Mouse (Mus musculus) frontal cortex, postnatal 10 days (tissue): ENCODE measurements at regions not wholly inside any gene's neighbourhood (a gene's known extent, or its start where the extent isn't known, plus 50 kb on each side); places are given as distances from the start of the nearest gene placed in this dataset.
"Not testable (repeated sequence)": the region's sequence is repeated elsewhere in the genome, so short reads cannot be mapped to it uniquely, and the experiment has no call there.

ENCODE experiments used
- DNase-seq, 2 experiments: peaks; one replicate each; pipeline ENCODE4 v3.0.0; 2022; ENCODE audit warnings: low spot score in 2 of 2, mixed read lengths in 1 of 2

DNA sequence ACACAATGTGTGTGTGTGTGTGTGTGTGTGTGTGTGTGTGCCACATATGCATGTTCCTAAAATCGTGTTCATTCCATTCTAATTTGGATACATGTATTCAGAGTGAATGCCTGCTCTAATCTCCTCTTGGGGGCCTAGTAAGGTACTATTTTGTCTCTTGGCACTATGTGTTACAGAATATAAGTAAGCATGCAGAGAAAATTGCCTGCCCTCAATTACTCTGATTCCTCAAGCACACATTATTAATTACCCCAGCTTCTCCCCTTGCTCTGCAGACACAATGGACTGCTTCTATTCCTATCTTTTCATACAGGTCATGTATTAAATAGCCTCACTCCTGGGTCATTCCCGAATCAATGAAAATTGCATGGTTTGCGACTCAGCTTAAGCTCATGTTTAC lies 406.3 kb downstream of the Trib2 start:
- DNase-seq, result no peak

DNA sequence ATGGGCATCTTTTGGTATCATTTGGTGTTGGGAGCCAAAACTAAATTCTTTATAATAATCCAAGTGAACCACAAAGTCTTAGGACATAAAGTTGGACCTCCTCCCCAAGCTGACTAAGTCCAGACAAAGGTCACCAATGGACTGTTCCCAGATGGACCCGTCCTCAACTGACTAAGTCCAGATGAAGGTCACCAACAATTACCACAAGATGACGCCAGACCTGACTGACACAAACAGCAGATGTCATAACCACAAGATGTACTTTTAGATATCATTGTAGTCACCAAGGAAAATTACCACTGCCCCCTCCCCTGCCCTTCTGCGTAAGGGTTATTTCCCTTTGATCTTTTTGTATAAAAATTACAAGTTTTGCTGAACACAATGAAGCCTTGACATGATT lies 409.1 kb downstream of the Trib2 start:
- not testable (repeated sequence) for DNase-seq

DNA sequence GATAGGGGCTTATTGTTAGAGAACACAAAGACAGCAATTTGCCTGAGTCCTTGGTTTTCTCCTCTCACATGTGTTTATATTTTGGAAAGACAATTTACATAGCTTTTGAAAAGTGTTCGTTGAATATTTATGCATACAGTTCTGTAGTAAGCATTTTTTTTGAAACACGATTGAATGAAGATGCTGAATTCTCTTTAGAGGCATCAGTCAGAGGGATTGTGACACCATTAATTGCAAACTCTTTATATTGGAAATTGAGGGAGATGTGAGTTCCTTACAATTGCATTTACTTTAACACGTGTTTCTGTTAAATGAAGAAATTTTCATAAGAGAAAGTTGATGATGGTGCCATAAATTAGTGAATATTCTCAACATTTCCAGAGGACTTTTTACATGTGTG lies 424.1 kb downstream of the Trib2 start:
- DNase-seq, result no peak

DNA sequence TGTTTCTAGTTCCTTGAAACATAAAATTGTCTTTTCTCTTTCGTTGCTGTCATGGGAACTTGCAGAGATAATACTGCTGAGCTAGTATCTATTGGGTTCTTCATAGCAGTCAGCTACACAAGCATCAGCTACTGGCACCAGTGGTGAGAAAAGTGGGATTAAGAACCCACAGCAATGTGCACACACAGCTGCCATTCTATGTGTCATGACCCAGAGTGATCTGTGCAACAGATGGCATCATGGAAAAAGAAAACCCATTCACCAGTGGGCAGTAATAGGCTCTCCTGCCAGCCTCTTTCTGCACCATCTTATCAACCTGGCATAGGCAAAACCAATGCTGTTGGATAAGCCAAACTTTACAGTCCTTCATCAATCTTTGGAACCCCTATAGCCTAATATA lies 428.1 kb downstream of the Trib2 start:
- DNase-seq, result no peak

DNA sequence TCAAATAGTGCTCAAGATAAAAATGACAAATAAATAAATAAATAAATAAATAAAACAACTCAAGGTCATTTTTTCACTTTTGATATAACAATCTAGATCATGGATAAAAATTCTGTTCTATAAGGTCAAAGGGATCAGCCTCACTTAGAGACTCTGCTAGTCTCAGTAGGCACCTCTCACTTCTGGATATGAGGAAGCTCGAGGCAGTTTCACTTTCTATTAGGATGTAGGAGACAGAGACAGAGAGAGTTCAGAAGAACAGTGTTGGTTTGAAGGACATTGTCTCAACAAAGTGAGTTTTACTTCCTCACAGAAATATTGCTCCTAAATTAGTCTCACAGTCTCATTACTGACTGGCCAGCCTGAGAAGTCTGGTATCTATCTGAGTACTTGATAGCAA lies 458.9 kb downstream of the Trib2 start:
- no peak for DNase-seq

DNA sequence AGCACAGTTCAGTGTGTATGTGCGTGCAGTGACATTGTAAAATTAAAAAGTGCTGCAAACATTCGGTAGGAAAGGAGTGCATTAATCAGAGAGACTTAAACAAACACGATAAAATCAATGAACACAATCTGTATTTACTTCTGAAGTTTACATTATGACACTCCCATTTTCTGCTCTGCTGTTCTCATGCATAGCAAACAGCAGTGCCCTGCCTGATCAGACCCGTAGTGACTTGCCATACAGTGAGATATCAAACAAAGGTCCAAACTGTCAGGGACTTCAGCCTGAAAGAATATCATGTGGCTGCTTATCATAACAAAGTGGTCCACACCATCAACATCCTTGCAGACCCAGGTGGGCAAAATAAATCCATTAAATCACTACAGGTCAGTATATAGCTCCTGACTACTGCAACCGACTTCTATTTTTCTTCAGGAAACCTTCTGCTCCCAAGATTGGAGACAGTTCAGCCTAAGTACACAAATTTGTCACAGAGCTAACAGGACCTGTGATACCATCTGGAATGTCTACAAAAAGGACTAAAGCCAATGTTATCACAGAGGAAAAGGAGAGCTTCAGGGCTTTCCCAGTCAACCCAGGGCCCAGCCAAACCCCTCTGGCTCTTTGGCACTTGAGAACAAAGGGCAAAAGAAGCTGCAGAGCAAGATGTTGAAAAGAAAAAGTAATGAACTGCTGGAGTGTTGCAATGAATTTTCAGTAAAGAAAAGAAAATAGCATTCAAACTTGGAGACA lies 495.8 kb downstream of the Trib2 start:
- DNase-seq, result no peak

DNA sequence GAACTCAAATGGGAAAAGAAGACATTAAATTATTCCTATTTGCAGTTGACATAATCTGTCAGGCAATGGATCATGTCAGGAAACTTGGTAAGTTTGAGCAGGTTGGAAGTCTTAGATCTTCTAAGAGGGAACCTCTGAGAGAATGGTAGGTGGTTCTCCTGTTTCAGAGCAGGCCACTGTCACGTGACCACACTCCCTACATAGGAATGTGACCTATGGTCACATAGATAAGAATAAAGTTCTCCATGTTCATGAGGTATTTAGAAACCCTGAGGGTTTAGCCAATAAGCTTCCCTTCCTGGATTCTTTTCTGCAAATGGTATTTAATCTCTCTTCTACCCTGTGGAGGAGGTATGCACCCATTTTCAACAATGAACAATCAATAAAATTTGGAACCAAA lies 497.1 kb downstream of the Trib2 start:
- no peak for DNase-seq

DNA sequence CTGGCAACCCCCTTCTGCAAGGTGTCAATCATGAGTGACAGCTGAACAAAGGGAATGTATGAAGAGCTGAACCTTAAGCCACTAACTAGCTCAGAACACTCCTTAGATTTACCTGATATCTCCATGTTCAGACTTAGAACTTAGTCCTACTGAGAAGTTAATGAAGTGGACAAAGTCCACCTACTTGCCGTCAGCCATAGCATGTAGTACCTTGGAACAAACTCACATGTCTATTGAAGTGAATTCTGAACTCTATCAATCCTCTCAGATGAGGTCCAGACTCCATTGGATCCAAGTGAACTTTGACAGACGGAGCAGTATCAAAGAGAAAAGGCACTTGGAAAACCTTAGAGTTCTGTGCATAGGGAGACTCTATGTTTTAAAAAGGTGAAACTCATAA lies 521.8 kb downstream of the Trib2 start:
- DNase-seq, result no peak

DNA sequence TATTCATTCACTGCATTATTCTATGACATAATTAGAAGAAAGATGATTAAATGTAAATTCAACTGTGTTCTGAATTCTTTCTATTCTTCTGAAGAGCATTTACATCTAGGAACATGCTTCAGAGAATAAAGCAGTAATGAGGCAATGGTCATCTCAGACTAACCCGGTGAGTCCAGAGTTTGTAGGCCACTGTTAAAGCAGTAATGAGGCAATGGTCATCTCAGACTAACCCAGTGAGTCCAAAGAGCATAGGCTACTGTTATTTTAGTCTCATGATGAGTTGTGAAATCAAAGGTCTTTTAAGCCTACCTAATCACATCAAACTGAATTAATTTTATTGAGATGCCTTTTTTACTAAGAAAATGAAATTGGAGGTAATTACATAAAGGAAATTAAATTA lies 554.6 kb downstream of the Trib2 start:
- DNase-seq, result no peak

DNA sequence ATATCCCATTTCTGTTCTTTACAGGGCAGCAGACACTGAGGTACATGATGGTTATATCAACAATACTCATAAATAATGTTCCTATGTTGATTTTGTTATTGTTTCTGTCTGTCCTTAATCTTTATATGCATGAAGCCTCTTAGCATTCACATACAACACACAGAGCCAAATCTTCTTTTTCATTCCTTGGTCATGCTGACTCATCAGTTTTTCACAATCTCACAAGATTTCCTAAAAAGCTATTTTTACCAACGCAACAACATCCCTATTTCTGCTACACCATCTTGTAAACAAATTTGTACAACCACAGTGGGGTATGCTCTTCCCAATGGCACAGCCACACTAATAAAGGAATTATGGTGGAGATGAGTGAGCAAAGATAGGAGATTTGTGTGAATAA lies 555.1 kb downstream of the Trib2 start:
- DNase-seq, result no peak

DNA sequence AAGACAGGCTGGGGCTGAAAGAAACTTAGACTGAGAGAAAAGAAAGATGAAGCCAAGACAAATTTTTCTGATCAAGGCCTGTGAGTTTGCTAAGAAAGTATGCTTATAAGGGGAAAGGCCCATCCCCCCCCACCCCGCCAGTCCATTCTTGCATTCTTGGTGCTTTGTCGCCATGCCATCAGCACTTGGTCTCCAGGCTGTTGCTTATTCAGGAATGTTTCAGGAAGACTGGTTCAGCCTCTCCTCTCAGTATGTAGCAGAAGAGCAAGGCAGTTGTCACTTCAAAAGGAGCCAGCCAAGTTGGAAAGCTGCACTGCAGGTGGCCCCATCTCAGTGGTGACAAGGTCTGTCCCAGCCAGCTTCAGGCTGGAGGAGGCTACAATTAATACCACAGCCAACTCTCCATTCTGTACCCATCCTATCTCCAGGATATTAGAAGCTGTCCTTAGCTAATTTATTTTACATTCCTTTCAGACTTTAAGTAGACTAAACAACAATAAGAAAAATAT lies 555.8 kb downstream of the Trib2 start:
- DNase-seq, result no peak

DNA sequence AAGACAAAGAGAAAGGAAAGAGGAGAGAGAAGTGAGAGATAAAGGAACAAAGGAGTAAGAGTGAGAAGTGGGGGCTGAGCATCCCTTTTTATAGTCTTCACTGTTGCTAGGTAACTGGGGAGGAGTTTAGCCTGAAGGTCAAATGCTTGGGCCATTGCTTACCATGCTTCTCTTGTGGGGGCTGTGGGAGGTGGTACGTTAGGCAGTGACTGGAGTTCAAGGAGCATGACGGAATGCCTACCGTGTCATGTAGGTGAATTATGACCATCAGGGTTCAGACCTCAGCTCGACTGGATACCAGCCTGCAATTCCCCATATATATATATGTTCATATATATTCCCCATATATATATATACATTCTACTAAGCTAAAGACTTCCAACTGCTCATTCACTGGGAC lies 571.8 kb downstream of the Trib2 start:
- DNase-seq, result no peak

DNA sequence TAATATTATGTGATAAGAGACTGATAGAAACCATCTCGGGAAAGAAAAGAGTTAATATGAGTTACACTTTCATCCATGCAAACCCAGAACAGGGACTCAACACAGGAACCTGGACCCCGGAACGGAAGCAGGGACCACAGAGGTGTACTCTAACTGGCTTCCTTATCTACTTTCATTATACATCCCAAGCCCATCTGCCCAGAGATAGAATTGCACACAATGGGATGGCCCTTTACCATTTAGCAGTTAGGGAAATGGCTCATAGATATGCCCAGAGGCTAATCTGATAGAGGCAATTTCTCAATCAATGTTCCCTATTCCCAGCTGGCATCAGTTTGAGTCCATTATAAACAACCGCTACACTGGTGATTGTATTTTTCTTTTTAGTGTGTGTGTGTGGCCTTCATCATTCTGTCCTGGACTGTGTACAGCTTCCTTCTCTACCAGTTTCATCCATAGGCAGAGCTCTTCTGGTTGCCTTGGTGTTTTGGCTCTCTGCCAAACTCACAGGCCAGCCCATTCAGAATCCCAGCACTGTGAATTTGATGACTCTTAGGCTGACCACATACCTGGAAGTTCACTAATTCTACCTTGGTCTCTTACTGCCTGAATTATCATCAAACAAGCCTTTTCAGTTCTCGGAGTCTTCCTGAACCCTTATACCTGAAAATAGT lies 594.1 kb downstream of the Trib2 start:
- no peak for DNase-seq

DNA sequence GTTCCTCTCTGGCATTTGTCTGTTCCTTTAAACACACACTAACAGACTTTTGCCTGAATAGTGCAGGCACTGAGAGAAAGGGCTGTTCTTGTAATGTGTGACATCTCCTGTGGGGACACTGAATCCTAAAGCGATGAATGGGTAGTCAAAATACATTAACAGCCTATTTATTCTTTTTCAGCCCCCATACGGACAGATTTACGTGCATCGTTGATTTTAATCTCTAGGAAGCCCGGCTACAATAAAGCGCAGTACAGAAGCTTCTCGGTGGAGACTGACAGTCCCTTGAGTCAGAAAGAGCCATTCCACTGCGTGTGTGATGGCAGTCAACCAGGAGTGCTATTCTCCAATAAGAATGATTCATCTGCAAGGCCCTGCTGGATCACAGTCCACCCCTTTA lies 598.2 kb downstream of the Trib2 start:
- no peak for DNase-seq

DNA sequence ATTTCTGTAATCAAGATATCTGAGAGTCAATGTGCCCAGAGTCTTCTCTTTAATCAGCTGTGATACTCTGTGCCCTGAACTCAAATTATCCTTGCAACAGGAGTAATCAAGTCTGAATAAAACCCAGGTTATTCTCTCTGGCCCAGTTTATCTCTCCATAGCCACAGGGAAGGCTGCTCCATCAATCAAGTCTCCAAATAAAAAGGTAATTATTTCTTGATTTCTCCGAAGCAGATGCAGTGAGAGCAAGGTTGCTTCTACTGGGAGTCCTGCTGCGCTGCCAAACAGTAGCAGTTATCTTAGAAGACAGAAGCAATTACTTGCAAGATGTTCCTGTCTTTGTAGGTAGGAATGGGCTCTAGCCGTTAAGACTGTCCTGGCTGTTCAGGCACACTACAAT lies 600.5 kb downstream of the Trib2 start:
- DNase-seq, result no peak

DNA sequence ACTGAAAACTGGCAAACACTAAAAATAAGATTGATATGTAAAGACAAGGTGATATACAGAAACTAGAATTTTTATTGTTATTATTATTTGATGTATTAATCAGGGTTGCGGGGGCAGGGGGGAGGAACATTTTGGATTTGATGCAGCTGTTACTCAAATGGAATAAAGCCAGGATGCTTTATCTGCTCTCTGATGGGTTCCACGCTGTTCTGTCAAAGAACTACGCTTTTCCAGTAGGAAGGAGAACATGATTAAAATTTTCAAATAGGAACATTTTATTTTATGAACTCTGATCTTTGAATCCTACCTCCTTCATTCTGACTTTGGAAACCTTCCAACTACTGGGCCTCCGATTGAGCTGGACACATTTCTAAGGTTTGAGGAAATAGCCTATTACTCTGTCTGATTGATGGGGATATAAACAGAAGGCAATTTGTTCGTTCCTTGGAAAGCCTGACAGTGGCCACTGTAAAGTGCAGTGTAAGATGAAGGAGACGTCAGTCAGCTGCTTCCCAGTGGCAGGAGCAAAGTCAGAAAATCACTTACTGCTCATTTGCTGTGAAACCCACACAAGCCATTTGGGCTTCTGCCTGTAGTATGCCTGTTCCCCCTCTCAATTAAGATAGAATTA lies 642.2 kb downstream of the Trib2 start:
- DNase-seq, result no peak

DNA sequence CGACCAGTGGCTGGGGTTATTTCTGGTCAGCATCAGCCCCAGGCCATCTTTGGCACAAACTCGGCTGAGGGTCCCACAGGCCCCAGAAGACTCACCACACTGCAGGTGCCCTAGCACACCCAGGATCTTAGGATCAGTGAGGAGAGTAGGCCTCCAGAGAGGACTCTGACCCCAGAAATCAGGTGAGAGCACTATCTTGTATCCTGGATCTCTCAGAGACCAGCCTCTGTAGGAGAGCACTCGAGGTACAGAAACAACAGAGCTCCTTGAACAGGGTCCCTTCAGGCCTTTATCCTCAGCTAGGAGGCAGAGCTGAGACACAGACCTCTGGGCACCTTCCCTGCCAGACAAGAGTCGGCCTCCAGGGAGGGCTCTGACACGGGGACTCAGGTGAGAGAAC lies 654.1 kb downstream of the Trib2 start:
- DNase-seq, result no peak

DNA sequence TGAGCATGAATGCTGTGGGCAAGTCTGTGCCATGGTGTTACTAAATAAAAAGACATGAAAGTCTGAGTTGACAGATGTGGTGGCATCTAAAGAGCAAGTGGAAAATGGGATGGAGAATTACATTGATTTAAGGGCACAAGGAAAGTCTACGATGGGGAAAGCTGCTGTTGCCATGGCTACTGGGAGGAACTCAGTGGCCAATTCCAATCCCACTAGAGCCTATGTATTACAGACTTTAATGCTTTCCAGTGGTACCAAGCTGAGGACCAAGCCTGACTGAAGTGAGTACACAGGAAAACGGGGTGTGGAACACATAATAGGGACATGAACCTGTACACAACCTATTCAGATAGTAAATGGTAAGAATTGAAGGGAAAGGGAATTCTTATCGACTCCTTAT lies 654.9 kb downstream of the Trib2 start:
- no peak for DNase-seq

DNA sequence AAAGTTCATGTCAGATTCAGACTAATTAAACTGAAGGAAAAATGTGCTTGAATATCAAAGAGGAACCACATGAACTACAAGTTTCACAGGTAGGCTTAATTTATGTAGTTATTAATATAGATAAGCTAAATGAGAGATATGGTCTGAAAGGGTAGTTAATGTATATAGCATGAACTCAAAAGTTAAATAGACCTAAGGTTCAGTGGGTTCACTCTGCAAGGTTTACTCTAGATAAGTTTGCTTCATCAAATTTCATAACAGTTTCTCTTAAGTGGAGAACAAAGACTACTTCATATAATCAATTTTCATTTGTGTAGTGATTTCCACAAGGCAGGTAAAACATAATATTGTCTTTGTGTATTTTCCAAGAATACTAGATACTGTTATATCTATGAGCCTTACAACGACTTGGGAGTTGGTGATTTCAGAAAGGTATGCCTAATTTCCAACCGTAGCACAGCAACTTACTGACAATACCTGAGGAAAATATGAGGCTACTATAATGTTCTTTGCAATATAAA lies 656.2 kb downstream of the Trib2 start:
- DNase-seq, result no peak

DNA sequence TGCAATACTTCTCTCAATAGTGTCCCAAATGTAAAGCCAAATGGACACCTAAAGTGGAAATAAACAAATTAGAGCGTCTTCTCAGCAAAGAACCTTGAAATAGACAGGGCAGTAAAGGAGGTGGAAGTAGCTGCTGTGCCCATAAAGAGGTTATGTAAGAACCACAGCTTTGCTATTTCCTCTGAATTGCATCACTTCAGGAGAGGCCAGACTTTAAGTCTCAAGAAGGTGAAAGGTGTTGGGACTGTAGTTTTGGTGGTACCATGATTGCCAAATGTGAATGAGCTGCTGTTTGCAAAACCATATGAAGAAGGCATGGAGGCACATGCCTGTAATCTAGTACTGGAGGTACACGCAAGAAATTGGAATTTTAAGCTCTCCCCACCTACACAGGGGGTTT lies 670.3 kb downstream of the Trib2 start:
- no peak for DNase-seq

DNA sequence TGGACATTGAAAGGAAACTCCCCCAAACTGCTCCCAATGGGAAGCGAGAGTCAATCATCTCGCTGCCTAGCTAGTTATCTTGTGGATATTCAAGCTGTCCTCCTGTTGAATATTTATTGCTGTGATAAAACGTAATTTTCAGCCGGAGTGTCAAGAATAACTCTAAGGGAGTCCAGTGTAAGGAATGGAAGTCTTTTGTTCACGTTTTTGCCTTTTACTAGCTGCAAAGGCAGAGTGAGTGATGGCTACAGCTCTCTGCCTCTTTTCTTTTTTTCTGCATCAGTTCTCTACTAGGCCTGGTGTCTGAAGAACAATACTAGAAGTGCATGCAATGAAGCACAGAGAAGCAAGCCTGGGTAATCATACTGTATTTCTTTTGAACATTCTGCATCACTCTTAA lies 679.7 kb downstream of the Trib2 start:
- DNase-seq, result no peak

DNA sequence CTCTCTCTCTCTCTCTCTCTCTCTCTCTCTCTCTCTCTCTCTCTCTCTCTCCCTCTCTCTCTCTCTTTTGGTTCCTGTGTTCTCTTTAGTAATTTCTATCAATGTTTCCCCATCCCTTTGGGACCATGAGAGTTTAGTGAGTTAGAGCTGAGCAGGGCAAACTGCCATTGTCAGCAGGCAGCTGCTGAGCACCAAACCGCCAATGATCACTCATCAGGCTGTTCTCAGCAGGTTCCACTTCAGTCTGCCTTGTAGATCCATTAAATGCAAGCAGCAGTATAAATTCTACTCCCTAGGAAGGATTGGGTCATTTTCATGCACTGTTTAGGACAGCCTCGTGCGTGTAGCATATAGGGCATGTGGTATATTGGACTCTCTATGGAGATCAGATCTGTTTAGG lies 692.5 kb downstream of the Trib2 start:
- DNase-seq, result no peak
